Mouse (Mus musculus): ENCODE measurements around the gene Gm20696.

Gene Gm20696

GRCm38 (mm10) chr6:99520676-99521037 lies 145.9 kb downstream of the Gm20696 start:
- DNase-seq (ENCODE audit: low spot score in 2 of 2), result no peak

DNA sequence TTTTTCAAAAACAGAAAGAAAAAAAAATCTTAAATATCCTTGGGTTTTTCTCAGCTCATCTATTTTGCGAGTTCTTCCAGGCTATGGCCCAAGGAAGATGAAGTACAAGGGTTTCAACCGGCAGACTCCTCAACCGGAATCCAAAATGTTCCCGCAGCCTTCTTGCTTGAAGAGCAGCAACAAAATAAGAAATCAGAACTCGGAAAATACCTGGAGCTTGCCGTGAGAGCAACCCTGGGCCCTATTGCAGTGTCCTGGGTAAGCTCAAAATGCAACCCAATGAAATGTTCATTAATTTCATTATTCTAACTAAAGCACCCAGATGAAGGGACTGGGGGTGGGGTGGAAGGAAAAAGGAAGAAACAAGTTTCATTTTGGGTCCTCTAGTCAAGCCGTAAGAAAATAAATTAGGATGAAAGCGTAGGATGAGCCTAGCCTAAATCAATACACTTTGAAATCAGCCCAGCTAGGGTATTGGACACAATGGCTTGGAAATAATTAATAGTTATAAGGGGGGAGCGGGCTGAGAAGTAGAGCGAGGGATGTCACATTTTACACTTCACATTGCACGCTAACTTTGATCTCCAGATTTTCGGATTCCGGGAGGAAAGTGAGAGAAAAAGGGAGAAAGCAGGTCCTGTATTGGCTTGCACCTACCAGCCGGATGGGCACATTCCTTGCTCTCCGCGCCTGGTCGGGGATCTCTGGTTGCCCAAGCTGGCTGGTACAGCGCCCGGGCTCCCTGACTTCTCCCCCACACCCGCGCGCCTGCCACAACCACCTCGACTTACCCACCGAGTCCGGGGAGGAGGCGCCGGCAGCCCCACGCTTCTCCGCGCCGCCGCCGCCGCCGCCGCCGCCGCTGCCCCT lies 146.6 kb downstream of the Gm20696 start:
- peak in 1 of 2 experiments; percentile 9 for DNase-seq (ENCODE audit: low spot score in 2 of 2)

DNA sequence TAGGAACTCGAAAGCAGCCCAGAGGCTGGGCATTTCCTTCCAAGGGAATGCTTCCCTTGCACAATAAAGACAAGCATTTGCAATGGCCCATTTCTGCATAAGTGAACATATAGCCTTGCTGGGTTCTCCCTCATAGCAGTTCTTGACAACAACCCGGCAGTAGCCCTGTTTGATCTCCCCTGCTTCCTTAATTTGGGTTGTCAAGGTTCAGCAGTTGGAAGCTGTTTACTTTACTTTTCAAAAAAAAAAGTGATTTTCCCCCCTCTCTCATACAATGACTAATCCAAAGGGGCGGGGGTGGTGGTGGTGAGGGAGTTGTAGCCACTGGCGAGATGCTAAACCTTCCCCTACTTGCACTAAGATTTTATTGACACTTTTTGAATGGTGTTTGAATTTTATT lies 147.5 kb downstream of the Gm20696 start:
- no peak for DNase-seq (ENCODE audit: low spot score in 2 of 2)

- no peak for DNase-seq (ENCODE audit: low spot score in 2 of 2)
These were observed 150.9 kb downstream of the Gm20696 start for GRCm38 (mm10) chr6:99515667-99516199.

- no peak for DNase-seq (ENCODE audit: low spot score in 2 of 2)
These were observed 154.7 kb downstream of the Gm20696 start for GRCm38 (mm10) chr6:99511862-99512261.

GRCm38 (mm10) chr6:99509189-99509592 lies 157.4 kb downstream of the Gm20696 start:
- no peak for DNase-seq (ENCODE audit: low spot score in 2 of 2)

- DNase-seq (ENCODE audit: low spot score in 2 of 2), result no peak
These were observed 159.8 kb downstream of the Gm20696 start for GRCm38 (mm10) chr6:99506816-99507215.

DNA sequence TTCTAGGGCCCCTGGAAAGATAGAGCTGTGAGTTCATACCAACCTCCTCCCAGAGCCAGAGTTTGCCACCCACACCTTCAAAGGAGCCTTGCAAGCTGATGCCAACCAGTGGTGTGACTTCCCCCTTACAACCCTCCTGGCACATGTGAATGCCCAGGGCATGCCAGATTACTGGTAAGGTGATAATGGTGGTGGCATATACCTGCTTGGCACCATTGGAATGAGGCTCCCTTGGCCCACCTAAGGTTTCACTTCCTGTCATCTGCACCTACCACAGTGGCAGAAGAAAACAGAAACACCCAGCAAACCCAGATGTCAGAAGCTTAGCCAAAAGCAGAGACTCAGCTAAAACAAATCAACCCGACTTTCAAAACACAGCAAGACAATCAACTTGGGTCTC lies 162.9 kb downstream of the Gm20696 start:
- DNase-seq (ENCODE audit: low spot score in 2 of 2), result no peak

- no peak for DNase-seq (ENCODE audit: low spot score in 2 of 2)
These were observed 163.9 kb downstream of the Gm20696 start for GRCm38 (mm10) chr6:99502727-99503126.

DNA sequence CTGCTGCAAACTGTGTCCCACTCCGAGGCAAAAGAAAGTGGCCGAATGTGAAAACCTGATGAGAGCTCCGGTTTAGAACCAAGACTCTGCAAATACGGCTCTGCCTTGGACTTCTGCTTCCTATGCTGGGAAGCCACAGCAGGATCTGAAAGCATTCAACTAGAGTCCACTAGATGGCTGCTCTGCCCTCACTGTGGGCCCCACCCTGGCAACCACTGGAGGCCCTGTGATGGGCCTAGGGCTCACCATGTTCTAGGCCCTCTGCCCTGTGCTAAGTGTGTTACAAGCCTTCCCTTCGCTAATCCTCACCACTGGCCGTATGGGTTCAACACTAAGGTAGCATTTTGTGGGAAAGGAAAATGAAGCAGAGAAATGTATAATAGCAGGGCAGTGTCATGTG lies 164.3 kb downstream of the Gm20696 start:
- no peak for DNase-seq (ENCODE audit: low spot score in 2 of 2)

DNA sequence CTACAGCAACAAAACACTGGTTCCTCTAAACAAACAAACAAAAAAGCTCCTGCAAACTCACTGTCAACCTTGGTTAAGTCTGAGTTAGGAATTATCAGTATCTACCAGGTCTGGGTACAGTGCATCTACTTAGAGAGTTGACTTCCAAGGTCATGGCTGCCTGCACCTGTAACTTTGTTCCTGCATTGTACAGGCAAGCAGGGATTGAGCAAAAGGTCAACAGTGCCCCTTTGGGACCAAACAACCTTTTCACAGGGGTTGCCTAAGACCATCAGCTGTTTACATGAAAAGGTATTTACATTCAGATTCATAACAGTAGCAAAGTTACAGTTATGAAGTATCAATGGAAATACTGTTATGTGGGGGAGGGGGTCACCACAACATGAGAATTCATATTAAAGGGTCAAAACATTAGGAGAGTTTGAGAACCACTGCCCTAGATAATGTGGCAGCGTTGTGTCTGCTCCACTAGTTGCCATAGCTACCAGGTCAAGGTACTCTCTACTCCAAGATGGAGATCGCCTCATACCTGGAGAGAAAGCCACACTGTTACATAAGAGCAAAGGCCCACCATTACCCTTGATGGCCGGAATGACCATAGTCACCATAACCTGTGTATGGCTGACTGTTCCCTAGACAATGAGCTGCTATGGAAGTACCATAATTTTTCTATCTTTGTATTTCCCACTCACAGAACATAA lies 165.9 kb downstream of the Gm20696 start:
- no peak for DNase-seq (ENCODE audit: low spot score in 2 of 2)

DNA sequence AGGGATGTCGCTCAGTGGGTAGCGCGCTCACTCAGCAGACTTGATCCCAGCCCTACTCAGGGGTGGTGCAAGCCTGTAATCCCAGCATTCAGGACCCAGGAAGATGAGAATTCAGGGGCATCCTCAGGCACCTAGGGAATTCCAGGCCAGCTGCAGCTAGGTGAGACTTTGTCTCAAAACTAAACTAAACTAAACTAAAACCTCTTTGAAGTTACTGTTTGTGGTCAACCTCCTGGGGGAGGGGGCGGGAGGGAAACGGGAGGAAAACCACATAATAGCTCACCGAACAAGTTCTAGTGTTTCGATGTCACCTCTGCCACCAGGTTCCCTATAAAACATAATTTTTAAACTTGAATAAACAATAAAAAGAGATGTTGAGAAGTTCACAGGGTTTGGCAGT lies 168.5 kb downstream of the Gm20696 start:
- no peak for DNase-seq (ENCODE audit: low spot score in 2 of 2)

- no peak for DNase-seq (ENCODE audit: low spot score in 2 of 2)
These were observed 170.5 kb downstream of the Gm20696 start for GRCm38 (mm10) chr6:99496114-99496513.

DNA sequence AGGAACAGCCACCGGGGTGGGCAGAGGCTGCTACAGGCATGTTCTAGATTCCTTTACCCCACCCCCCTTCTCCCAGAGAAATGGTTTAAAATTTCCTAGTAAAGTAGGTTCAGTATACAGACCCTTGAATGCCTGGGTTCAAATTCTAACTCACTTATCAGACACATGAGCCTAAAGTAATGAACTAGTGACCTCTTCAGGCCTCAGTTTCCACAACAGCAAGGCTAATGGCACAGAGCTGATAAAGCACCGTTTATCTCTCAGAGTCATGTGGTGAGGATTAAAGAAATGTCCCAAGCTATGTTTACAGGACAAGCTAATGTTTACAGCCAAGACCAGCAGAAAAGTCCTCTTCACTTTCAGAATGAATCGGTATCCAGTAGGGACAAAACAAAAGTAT lies 173.7 kb downstream of the Gm20696 start:
- no peak for DNase-seq (ENCODE audit: low spot score in 2 of 2)

GRCm38 (mm10) chr6:99491979-99492544 lies 174.5 kb downstream of the Gm20696 start:
- DNase-seq (ENCODE audit: low spot score in 2 of 2), result no peak

GRCm38 (mm10) chr6:99491146-99491545 lies 175.5 kb downstream of the Gm20696 start:
- DNase-seq (ENCODE audit: low spot score in 2 of 2), result no peak

DNA sequence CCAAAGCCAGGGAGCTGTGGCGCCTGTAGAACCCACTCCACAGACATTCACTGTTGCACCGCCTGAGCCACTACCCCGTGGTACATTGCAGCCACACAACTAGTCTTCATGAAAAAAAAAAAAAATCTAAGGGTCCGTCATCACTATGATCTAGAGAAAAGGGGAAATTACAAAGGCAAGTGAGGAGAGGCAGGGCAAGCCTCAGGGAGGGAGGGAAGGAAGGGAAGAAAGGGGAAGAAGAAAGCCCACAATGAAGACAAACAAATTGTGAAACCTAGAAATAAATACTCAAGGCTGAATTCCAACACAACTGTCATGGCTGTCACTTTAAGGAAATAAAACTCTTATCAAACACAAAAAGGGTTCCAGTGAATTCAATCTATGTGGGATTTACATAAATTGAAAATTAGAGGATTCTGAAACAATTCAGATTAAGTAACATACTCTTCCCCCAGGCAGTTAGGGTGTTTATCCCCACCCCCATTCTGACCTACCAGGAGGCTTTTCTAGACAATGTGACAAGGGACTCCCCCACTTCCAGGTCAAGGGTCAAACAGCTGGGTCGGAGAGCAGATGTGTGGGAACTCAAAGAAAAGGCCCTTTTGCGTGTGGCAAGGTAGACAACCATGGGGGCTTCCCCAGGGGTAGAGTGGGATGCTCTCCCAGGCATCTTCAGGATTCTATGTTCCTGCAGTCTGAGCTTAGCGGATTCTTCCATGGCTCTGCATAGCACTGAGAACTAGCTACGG lies 176.5 kb downstream of the Gm20696 start:
- no peak for DNase-seq (ENCODE audit: low spot score in 2 of 2)

DNA sequence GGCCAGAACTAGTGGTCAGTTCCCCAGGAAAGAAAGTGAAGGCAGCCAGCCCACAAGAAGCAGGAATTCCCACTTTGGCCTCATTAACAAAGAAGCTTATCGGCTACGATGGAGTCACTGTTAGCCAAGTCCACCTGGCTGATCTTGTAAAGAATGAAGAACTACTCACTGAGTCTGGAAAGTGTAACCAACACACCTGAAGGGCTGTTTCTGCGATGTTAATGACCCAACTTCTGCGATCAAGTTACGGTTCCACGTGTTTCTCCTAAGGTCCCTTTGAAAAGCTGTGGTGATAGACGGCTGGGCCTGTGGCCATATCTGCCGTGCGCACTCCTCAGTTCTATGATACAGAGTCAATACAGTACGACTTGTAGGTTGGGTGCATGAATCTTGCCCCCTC lies 177.2 kb downstream of the Gm20696 start:
- no peak for DNase-seq (ENCODE audit: low spot score in 2 of 2)

GRCm38 (mm10) chr6:99485884-99486640 lies 180.5 kb downstream of the Gm20696 start:
- DNase-seq (ENCODE audit: low spot score in 2 of 2), result peak in 1 of 2 experiments; percentile 14

DNA sequence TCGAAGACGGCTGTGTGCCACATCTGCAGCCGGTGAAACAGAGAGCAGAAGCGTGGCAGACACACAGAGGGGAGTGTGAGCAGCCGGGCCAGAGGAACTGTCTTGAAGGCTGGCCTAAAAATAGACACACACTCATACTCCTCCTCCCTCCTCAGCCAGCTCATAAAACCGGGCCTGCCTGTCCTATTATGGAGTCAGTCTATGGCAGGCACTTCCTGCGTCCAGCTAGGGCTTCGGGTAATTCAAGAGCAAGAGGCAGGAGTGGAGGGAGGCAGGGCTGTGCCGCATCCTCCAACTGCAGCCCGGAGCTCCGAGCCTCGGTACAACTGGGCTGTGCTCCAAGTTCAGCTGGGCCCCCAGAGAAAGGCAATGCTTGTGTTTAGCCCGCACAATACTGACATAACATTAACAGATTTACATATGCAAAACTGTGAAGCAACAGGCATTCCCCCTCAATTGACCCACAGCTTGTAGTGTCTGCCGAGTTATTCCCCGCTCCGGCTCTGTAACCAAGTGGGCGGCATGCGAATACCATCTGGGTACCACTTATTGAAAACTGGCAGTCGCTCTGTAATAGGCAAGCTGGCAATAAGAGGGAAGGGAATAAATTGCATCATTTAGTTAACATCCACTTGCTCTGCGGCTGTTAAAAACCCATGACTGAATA lies 181.2 kb downstream of the Gm20696 start:
- DNase-seq (ENCODE audit: low spot score in 2 of 2), result peak; percentile 55 to 59

DNA sequence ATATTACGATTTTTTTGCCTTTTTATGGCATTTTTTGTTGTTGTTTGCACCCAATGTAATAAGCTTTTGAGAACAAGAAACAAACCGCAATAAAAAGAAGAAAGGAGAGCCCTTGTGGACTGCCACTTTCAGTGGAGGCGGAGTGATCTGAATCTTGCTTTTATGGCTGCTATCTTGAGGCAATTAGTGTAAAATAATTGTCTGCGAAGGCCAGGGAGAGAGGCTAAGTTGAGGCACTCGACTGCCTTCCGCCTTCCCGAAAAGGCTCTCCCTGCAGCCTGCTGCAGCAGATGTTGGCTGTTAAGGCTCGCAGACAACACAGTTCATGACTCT lies 181.7 kb downstream of the Gm20696 start:
- no peak for DNase-seq (ENCODE audit: low spot score in 2 of 2)
